Mouse (Mus musculus) testis, adult 2 months (tissue): ENCODE measurements around the gene Cetn4.

Source experiments
- CTCF ChIP-seq: fragments of 200-500 bp; IDR thresholded peaks from 2 replicates; pipeline ENCODE4 v1.5.1; 2012; ENCODE audit warnings: low read depth, mild to moderate bottlenecking, inconsistent platforms, low read length, moderate library complexity; ENCODE audit not compliant: control insufficient read depth, insufficient read depth, insufficient replicate concordance
- POLR2A ChIP-seq: fragments of 200-500 bp; IDR thresholded peaks from 2 replicates; pipeline ENCODE4 v1.6.1; 2012; ENCODE audit warnings: low read depth, mild to moderate bottlenecking, inconsistent platforms, low read length, moderate library complexity; ENCODE audit not compliant: control insufficient read depth

GRCm38 (mm10) chr3:37329963-37330362 is 17.5 kb upstream of the Cetn4 start:
- no peak for TF ChIP-seq POLR2A
- no peak for TF ChIP-seq CTCF
